8 mouse cellular contexts compared by ENCODE assay signal in genomic region chr9:70543048-70543880, GRCm38 (mm10). TPM values are rescaled to one million over a fixed set of nuclear protein-coding genes. Genes with fewer than 3 reads are reported as not detected.
A peak's percentile ranks its signal among the peaks of the same experiment; 100 is the strongest.
DNase-seq lines count a peak whose midpoint lies in the region; ATAC-seq and TF ChIP-seq lines count a peak whose summit lies in the region.

No protein-coding gene starts in this region.

- H3K4me2 ChIP-seq in liver, embryonic 14.5 days (ENCODE audit: low read depth), result peak overlapping the region; percentile 85

- peak overlapping the region; percentile 94 for H3K9ac ChIP-seq in liver, embryonic 14.5 days (replicated peaks)

- H3K4me1 ChIP-seq in liver, embryonic 14.5 days (replicated peaks; ENCODE audit: control insufficient read depth in 2 of 2, insufficient read depth in 2 of 2, low read length in 1 of 2), result peaks cover 4 to 9% of the 10 kb centered on the region in 2 experiments; a peak in 3 of 4 replicates

- ATAC-seq in hematopoietic stem cell, adult 5-6 weeks (replicated peaks in 1 of 2; ENCODE audit: insufficient read depth in 1 of 2, low FRiP score in 2 of 2, low TSS enrichment in 1 of 2, low read depth in 1 of 2, poor library complexity in 2 of 2, severe bottlenecking in 2 of 2), result peak; percentile 29 to 47
- ATAC-seq in liver, embryonic 14.5 days (ENCODE audit: insufficient read depth), result peak; percentile 80
- ATAC-seq in neutrophil, adult 5-6 weeks (ENCODE audit: extremely low read depth, insufficient number of reproducible peaks, low FRiP score, poor library complexity, severe bottlenecking), result peak; percentile 15; the same call in 1 of the 2 replicates

- WGBS in liver, embryonic 14.5 days (ENCODE audit: insufficient replicate concordance), result 1% methylated on average over 60 of the region's 64 CpGs

- peak; percentile 63 to 65 for DNase-seq in left cerebral cortex, adult 2 months (ENCODE audit: extremely low spot score in 1 of 2, low spot score in 2 of 2)
- no peak for DNase-seq in left cerebral cortex, adult 11 months (ENCODE audit: low spot score)
- peak; percentile 34 for DNase-seq in MEL-GATA-1-ER (ENCODE audit: extremely low read depth, low read depth)
- peak; percentile 85 for DNase-seq in embryo, embryonic 11 days
- DNase-seq in liver, embryonic 14.5 days (ENCODE audit: low read depth in 3 of 3, low spot score in 3 of 3), result peak; percentile 14 to 50 (median 36)
- DNase-seq in natural killer cell, adult 2 months (ENCODE audit: low spot score in 2 of 2), result no peak

- TF ChIP-seq CTCF in left cerebral cortex, adult 2 months (IDR thresholded peaks at IDR 0.05), result no peak
- no peak for TF ChIP-seq CTCF in liver, embryonic 14.5 days (IDR thresholded peaks at IDR 0.05; ENCODE audit: low read depth)

- intact Hi-C loops in left cerebral cortex, adult 2 months (cut with DNase I), result no loop called here

- TF ChIP-seq EP300 in liver, embryonic 14.5 days (IDR thresholded peaks at IDR 0.05; ENCODE audit: low read depth), result no peak

- H3K9me3 ChIP-seq in liver, embryonic 14.5 days (ENCODE audit: control insufficient read depth, low read length), result no peaks in the 10 kb centered on the region

- H3K4me3 ChIP-seq in left cerebral cortex, adult 2 months, result peak overlapping the region; percentile 89
- peak overlapping the region; percentile 83 to 95 for H3K4me3 ChIP-seq in liver, embryonic 14.5 days (ENCODE audit: insufficient read depth in 1 of 2, low read depth in 2 of 2, low read length in 2 of 2)

- peak overlapping the region; percentile 97 for H3K27ac ChIP-seq in left cerebral cortex, adult 2 months
- H3K27ac ChIP-seq in liver, embryonic 14.5 days, result peak overlapping the region; percentile 97

- no peaks in the 10 kb centered on the region; the same call in 1 of the 2 replicates for H3K36me3 ChIP-seq in liver, embryonic 14.5 days (replicated peaks; ENCODE audit: control insufficient read depth, insufficient read depth, low read depth)

- H3K27me3 ChIP-seq in liver, embryonic 14.5 days (ENCODE audit: control insufficient read depth, insufficient read depth, low read length), result no peaks in the 10 kb centered on the region

RNA-seq across cellular contexts. Expression of gene Sltm, which starts 0.7 kb away (rescaled TPM):
- total RNA-seq in left cerebral cortex, adult 2 months (2021), result 10 to 100 TPM; 54.9 to 57.9 TPM
- total RNA-seq in hematopoietic stem cell, adult 5-6 weeks (2017), result 127 and 133 TPM in 2 replicates
- 7.9 and 17.2 TPM in 2 replicates for polyA plus RNA-seq in liver, embryonic 14.5 days (2012; rRNA removed)
- polyA plus RNA-seq in liver, embryonic 14.5 days (2014; fragmentation: Nextera tagmentation; extraction: Ambion mirVana), result 12.7 and 15.6 TPM in 2 replicates
- 155 and 161 TPM in 2 replicates for total RNA-seq in neutrophil, adult 5-6 weeks (2017)

RNA-seq across cellular contexts. Expression of gene Rnf111, which starts 39.7 kb away (rescaled TPM):
- 10 to 100 TPM; 40.4 to 46.2 TPM for total RNA-seq in left cerebral cortex, adult 2 months (2021)
- 34.8 and 43.2 TPM in 2 replicates for total RNA-seq in hematopoietic stem cell, adult 5-6 weeks (2017)
- polyA plus RNA-seq in liver, embryonic 14.5 days (2012; rRNA removed), result 8.1 and 8.3 TPM in 2 replicates
- 6.1 and 7.2 TPM in 2 replicates for polyA plus RNA-seq in liver, embryonic 14.5 days (2014; fragmentation: Nextera tagmentation; extraction: Ambion mirVana)
- 115 and 131 TPM in 2 replicates for total RNA-seq in neutrophil, adult 5-6 weeks (2017)

Comparison
In these comparisons a context has a peak if more than half of its experiments do, and no peak if none do; other contexts are left out.
1. DNase-seq: peak in left cerebral cortex, adult 2 months (2 of 2), MEL-GATA-1-ER (single experiment), embryo, embryonic 11 days (single experiment) and liver, embryonic 14.5 days (3 of 3); none in left cerebral cortex, adult 11 months (single experiment) and natural killer cell, adult 2 months (0 of 2).
2. ATAC-seq: peak in every context shown above with its lines; median percentile 80 in liver, embryonic 14.5 days; 38 in hematopoietic stem cell, adult 5-6 weeks; 15 in neutrophil, adult 5-6 weeks.